Mouse (Mus musculus): Measurements from ENCODE around the gene Cyp17a1.

DNA sequence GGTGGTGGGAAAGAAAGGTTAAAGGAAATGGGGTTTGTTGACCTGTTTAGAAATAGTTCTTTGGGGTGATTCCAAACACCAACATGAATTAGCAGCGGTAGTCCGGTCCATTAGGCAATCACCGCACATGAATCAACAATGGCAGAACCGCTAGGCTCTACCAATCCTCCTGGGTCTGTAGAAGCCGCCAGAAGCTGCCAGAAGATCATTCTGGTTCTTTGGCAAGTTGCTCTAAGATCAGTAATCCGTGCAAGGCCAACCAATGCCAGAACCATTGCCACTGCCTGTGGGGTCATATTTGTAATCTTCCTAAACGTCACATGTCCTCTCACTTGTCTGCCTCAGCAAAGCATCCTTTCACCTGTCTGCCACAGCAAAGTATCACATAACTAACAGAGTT is 24.0 kb upstream of the Cyp17a1 start:
- TF ChIP-seq POLR2A (IDR thresholded peaks at IDR 0.05; ENCODE audit: low read depth, low read length) (no peak), CTCF (IDR thresholded peaks at IDR 0.05; ENCODE audit: extremely low read depth, insufficient read depth, insufficient read length, insufficient replicate concordance) (no peak)
